Mouse (Mus musculus): Measurements from ENCODE around the gene Thegl. TPM values are rescaled to one million over a fixed set of nuclear protein-coding genes. Genes with fewer than 3 reads are reported as not detected.

Gene Thegl
- polyA plus RNA-seq, 1 experiment from 2014 or later: 0.86 TPM

- no peak overlapping the region for H3K27ac ChIP-seq (ENCODE audit: low read length)
- no peaks in the 10 kb centered on the region for H3K4me1 ChIP-seq (ENCODE audit: control insufficient read depth, insufficient read depth, low read length)
- WGBS: 80% methylated on average over 3 of the region's 3 CpGs
- H3K4me3 ChIP-seq (ENCODE audit: low read length): no peak overlapping the region
- H3K36me3 ChIP-seq (ENCODE audit: control insufficient read depth, insufficient read depth, low read length): no peaks in the 10 kb centered on the region
- ATAC-seq: no peak
- H3K27me3 ChIP-seq (replicated peaks; ENCODE audit: control insufficient read depth, insufficient read depth, low read length): no peaks in the 10 kb centered on the region
- H3K4me2 ChIP-seq (ENCODE audit: low read depth, low read length): no peak overlapping the region
- H3K9me3 ChIP-seq (ENCODE audit: control insufficient read depth, low read length): no peaks in the 10 kb centered on the region
- H3K9ac ChIP-seq (ENCODE audit: low read depth, low read length): no peak overlapping the region
Observed at GRCm38 (mm10) chr5:77071626-77072025, 55.8 kb downstream of the Thegl start.

GRCm38 (mm10) chr5:77073794-77074193, 58.0 kb downstream of the Thegl start:
- Histone ChIP-seq H3K4me1 (ENCODE audit: control insufficient read depth, insufficient read depth, low read length) (no peaks in the 10 kb centered on the region), H3K4me2 (ENCODE audit: low read depth, low read length) (no peak overlapping the region), H3K27ac (ENCODE audit: low read length) (no peak overlapping the region), H3K4me3 (ENCODE audit: low read length) (no peak overlapping the region), H3K9me3 (ENCODE audit: control insufficient read depth, low read length) (no peaks in the 10 kb centered on the region), H3K36me3 (ENCODE audit: control insufficient read depth, insufficient read depth, low read length) (no peaks in the 10 kb centered on the region), H3K9ac (ENCODE audit: low read depth, low read length) (no peak overlapping the region), H3K27me3 (replicated peaks; ENCODE audit: control insufficient read depth, insufficient read depth, low read length) (no peaks in the 10 kb centered on the region)
- no peak for ATAC-seq
- 82% methylated on average over 8 of the region's 8 CpGs for WGBS

GRCm38 (mm10) chr5:77074914-77075313, 59.1 kb downstream of the Thegl start:
- ATAC-seq: no peak
- Histone ChIP-seq H3K27ac (ENCODE audit: low read length) (no peak overlapping the region), H3K4me2 (ENCODE audit: low read depth, low read length) (no peak overlapping the region), H3K9ac (ENCODE audit: low read depth, low read length) (no peak overlapping the region), H3K36me3 (ENCODE audit: control insufficient read depth, insufficient read depth, low read length) (no peaks in the 10 kb centered on the region), H3K9me3 (ENCODE audit: control insufficient read depth, low read length) (no peaks in the 10 kb centered on the region), H3K4me1 (ENCODE audit: control insufficient read depth, insufficient read depth, low read length) (no peaks in the 10 kb centered on the region), H3K27me3 (replicated peaks; ENCODE audit: control insufficient read depth, insufficient read depth, low read length) (no peaks in the 10 kb centered on the region), H3K4me3 (ENCODE audit: low read length) (no peak overlapping the region)
- WGBS: 73% methylated on average over 2 of the region's 2 CpGs

GRCm38 (mm10) chr5:77075951-77076350, 60.1 kb downstream of the Thegl start:
- no peak for ATAC-seq
- Histone ChIP-seq H3K4me1 (ENCODE audit: control insufficient read depth, insufficient read depth, low read length) (no peaks in the 10 kb centered on the region), H3K27me3 (replicated peaks; ENCODE audit: control insufficient read depth, insufficient read depth, low read length) (no peaks in the 10 kb centered on the region), H3K9ac (ENCODE audit: low read depth, low read length) (no peak overlapping the region), H3K9me3 (ENCODE audit: control insufficient read depth, low read length) (no peaks in the 10 kb centered on the region), H3K4me3 (ENCODE audit: low read length) (no peak overlapping the region), H3K27ac (ENCODE audit: low read length) (no peak overlapping the region), H3K4me2 (ENCODE audit: low read depth, low read length) (no peak overlapping the region), H3K36me3 (ENCODE audit: control insufficient read depth, insufficient read depth, low read length) (no peaks in the 10 kb centered on the region)
- WGBS: 93% methylated on average over 4 of the region's 4 CpGs

- no peak for ATAC-seq
- H3K27me3 ChIP-seq (replicated peaks; ENCODE audit: control insufficient read depth, insufficient read depth, low read length): no peaks in the 10 kb centered on the region
- H3K9me3 ChIP-seq (ENCODE audit: control insufficient read depth, low read length): no peaks in the 10 kb centered on the region
- H3K9ac ChIP-seq (ENCODE audit: low read depth, low read length): no peak overlapping the region
- no peak overlapping the region for H3K4me2 ChIP-seq (ENCODE audit: low read depth, low read length)
- H3K4me3 ChIP-seq (ENCODE audit: low read length): no peak overlapping the region
- 93% methylated on average over 4 of the region's 4 CpGs for WGBS
- no peaks in the 10 kb centered on the region for H3K36me3 ChIP-seq (ENCODE audit: control insufficient read depth, insufficient read depth, low read length)
- H3K27ac ChIP-seq (ENCODE audit: low read length): no peak overlapping the region
- H3K4me1 ChIP-seq (ENCODE audit: control insufficient read depth, insufficient read depth, low read length): no peaks in the 10 kb centered on the region
Observed at GRCm38 (mm10) chr5:77080761-77081160, 64.9 kb downstream of the Thegl start.

DNA sequence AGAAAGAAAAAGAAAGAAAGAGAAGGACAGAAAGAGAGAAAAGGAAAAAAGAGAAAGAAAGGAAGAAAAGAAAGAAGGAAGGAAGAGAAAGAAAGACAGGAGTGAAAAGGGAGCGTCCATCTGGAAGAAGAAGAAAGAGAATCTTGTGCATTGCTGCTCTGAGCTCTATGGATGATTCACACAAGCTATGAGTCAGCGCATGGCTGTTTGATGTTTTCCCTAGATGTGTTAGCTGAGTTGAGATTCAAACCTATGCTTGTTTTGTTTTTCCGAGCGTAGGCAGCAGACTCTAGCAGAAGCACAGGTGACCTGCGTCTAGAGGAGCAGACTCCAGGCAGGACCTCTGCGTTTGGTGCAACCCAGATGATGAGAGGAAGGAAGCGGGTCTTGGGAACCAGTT, 66.9 kb downstream of the Thegl start:
- 77% methylated on average over 7 of the region's 7 CpGs for whole genome bisulfite sequencing
- Histone ChIP-seq H3K4me2 (ENCODE audit: low read depth, low read length) (no peak overlapping the region), H3K4me1 (ENCODE audit: control insufficient read depth, insufficient read depth, low read length) (no peaks in the 10 kb centered on the region), H3K4me3 (ENCODE audit: low read length) (no peak overlapping the region), H3K36me3 (ENCODE audit: control insufficient read depth, insufficient read depth, low read length) (peaks cover 3% of the 10 kb centered on the region; the same call in 1 of the 2 replicates), H3K27me3 (replicated peaks; ENCODE audit: control insufficient read depth, insufficient read depth, low read length) (no peaks in the 10 kb centered on the region), H3K9me3 (ENCODE audit: control insufficient read depth, low read length) (no peaks in the 10 kb centered on the region), H3K9ac (ENCODE audit: low read depth, low read length) (no peak overlapping the region), H3K27ac (ENCODE audit: low read length) (no peak overlapping the region)
- no peak for ATAC-seq

DNA sequence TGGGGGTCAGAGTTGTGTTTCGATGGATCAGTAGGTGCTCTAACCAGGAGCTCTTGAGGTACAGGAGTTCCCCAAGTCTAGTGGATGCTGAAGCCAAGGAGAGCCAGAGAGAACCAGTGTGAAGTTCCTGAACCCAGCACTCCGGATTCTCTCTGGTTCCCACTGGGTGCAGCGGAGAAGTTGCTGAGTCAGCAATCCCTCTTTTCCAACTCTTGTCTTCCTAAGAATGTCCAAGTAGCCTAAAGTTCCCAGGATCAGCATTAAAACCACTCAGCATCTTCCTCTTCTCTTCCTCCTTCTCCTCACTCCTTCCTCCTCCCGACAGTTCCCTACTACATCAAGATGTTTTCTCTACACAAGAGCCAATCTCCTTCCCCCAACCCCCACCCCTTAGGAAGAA, 68.6 kb downstream of the Thegl start:
- Histone ChIP-seq H3K27me3 (replicated peaks; ENCODE audit: control insufficient read depth, insufficient read depth, low read length) (no peaks in the 10 kb centered on the region), H3K9me3 (ENCODE audit: control insufficient read depth, low read length) (no peaks in the 10 kb centered on the region), H3K9ac (ENCODE audit: low read depth, low read length) (no peak overlapping the region), H3K27ac (ENCODE audit: low read length) (no peak overlapping the region), H3K36me3 (ENCODE audit: control insufficient read depth, insufficient read depth, low read length) (peaks cover 3% of the 10 kb centered on the region; the same call in 1 of the 2 replicates), H3K4me1 (ENCODE audit: control insufficient read depth, insufficient read depth, low read length) (no peaks in the 10 kb centered on the region), H3K4me3 (ENCODE audit: low read length) (no peak overlapping the region), H3K4me2 (ENCODE audit: low read depth, low read length) (no peak overlapping the region)
- ATAC-seq: no peak
- WGBS: 97% methylated on average over 4 of the region's 4 CpGs

DNA sequence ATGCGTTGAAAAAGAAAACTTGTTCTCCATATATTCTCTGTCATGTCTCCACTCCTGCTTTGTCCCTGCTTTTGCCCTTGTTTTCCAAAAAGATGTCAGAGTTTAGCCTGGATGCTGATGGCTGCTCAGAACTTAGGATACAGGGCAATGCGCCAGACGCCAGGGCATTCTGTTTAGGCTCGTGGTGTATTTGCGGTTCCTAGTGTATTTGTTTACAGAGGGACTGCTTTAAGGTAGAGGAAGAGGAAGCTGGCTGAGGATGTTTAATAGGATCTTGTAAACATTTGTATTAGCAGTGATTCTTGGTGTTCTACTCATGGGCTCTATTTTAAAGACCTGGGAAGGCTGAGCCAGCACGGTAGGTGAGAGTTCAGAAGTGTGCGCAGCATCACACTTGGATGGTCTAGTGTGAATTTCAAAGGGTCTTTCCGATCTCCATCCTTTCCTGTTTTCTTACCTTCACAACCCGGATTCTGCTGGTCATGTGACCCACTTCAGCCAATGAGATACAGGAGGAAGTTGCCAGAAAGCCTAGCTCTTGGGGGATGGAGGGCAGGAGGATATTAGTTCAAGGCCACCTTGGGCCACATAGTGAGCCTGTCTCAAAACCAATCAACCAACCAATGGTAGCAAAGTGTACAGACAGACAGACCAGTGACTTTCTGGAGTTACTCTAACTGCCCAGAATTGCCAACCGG, 70.1 kb downstream of the Thegl start:
- WGBS: 64% methylated on average over 10 of the region's 10 CpGs
- Histone ChIP-seq H3K9ac (ENCODE audit: low read depth, low read length) (no peak overlapping the region), H3K4me2 (ENCODE audit: low read depth, low read length) (no peak overlapping the region), H3K36me3 (ENCODE audit: control insufficient read depth, insufficient read depth, low read length) (peaks cover 3% of the 10 kb centered on the region; the same call in 1 of the 2 replicates), H3K4me3 (ENCODE audit: low read length) (no peak overlapping the region), H3K9me3 (ENCODE audit: control insufficient read depth, low read length) (no peaks in the 10 kb centered on the region), H3K27me3 (replicated peaks; ENCODE audit: control insufficient read depth, insufficient read depth, low read length) (no peaks in the 10 kb centered on the region), H3K27ac (ENCODE audit: low read length) (no peak overlapping the region), H3K4me1 (ENCODE audit: control insufficient read depth, insufficient read depth, low read length) (no peaks in the 10 kb centered on the region)
- peak; percentile 38; the same call in 1 of the 2 replicates for ATAC-seq

DNA sequence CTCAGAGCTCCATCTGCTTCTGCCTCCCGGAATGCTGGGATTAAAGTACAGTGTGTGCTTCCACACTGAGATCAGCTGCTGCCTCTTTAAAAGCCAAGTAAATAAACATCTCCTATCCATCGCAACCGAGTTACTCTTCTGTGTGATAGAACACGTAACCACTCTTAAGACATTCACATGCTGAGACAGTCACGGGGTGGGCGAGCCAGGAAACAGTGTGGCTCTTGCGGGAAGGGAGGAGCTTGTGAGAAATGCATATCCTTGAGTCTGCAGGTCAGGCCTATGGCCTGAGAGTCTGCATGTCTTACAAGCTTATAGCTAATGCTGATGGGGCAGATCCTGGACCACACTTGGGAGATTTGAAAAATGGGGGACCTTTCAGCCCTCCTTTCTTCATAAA, 70.7 kb downstream of the Thegl start:
- ATAC-seq: no peak
- Histone ChIP-seq H3K4me3 (ENCODE audit: low read length) (no peak overlapping the region), H3K36me3 (ENCODE audit: control insufficient read depth, insufficient read depth, low read length) (peaks cover 3% of the 10 kb centered on the region; the same call in 1 of the 2 replicates), H3K9ac (ENCODE audit: low read depth, low read length) (no peak overlapping the region), H3K27me3 (replicated peaks; ENCODE audit: control insufficient read depth, insufficient read depth, low read length) (no peaks in the 10 kb centered on the region), H3K27ac (ENCODE audit: low read length) (no peak overlapping the region), H3K4me1 (ENCODE audit: control insufficient read depth, insufficient read depth, low read length) (no peaks in the 10 kb centered on the region), H3K9me3 (ENCODE audit: control insufficient read depth, low read length) (no peaks in the 10 kb centered on the region), H3K4me2 (ENCODE audit: low read depth, low read length) (no peak overlapping the region)
- WGBS: 77% methylated on average over 7 of the region's 7 CpGs

- 83% methylated on average over 3 of the region's 3 CpGs for WGBS
- Histone ChIP-seq H3K9me3 (ENCODE audit: control insufficient read depth, low read length) (no peaks in the 10 kb centered on the region), H3K4me2 (ENCODE audit: low read depth, low read length) (no peak overlapping the region), H3K9ac (ENCODE audit: low read depth, low read length) (no peak overlapping the region), H3K27ac (ENCODE audit: low read length) (no peak overlapping the region), H3K4me3 (ENCODE audit: low read length) (no peak overlapping the region), H3K36me3 (ENCODE audit: control insufficient read depth, insufficient read depth, low read length) (peaks cover 3% of the 10 kb centered on the region; the same call in 1 of the 2 replicates), H3K27me3 (replicated peaks; ENCODE audit: control insufficient read depth, insufficient read depth, low read length) (no peaks in the 10 kb centered on the region), H3K4me1 (ENCODE audit: control insufficient read depth, insufficient read depth, low read length) (no peaks in the 10 kb centered on the region)
- ATAC-seq: no peak
Observed at GRCm38 (mm10) chr5:77087122-77087521, 71.3 kb downstream of the Thegl start.

Data from intestine, embryonic 16.5 days (tissue).